Mouse (Mus musculus): ENCODE measurements around the gene Ccr1.

DNA sequence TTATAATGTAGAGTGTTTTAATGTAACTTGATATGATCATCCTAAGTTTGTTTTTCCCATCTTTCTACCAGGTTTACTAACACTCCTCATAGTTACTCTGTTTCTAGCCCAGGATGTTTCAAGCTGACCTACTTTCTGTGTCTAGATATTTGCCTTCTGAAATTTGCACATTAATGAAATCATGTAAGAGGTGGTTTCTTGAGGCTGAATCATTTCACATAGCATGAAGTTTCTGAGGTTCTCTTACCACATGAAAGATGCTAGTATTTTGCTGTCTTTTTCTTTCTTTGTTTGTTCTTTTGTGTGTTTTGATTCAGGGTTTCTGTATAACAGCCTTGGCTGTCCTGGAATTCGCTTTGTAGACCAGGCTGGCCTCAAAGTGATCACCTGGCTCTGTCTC, 8.3 kb downstream of the Ccr1 start:
- TF ChIP-seq CTCF (IDR thresholded peaks at IDR 0.05; ENCODE audit: low read depth, low read length), result no peak
- no peak for TF ChIP-seq POLR2A (IDR thresholded peaks at IDR 0.05; ENCODE audit: borderline replicate concordance, low read depth, low read length)
